Mouse (Mus musculus): ENCODE results near the gene Olfr195.

The Olfr195 gene

DNA sequence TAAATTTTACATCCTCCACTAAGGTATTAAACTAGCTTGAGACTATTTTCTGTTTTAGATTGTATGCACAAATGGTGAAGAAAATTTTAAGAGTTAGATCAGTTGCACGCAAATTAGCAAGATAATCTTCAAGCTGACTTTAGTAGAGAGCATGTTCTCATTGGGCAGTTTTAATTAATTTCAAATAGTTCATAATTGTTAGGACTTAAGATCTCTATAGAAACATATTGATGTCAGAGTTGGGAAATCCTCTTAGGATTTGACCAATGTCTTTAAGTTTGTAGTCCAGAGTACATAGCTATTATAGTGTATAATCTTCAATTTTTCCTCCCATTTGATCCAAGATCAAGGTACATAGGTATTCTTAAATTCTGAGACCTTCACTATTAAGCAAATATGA lies at the start of gene Olfr195:
TSS of gene Olfr195 (plus strand) at position 301 of the 400 bp plus-strand sequence.
- DNase-seq (ENCODE audit: low read depth) = no peak

DNA sequence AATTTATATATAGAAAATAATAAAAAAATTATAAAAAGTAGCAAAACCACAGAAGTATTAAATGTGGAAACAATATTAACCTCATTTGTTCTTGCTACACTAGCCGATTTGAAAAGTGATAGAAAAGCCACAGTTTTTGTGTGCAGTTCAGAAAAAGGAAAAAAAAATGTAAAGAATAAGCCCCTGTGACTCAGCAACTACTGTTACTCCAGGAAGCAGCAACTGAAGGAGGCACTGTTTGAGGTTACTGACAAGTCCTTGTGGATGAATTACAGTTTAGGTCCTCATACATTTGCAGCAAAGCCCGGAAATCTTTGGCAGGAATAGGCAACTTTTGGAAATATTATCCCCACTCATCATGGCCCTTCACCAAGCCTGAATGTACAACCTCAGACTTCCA lies 41.5 kb upstream of the Olfr195 start:
- peak; percentile 92 for DNase-seq (ENCODE audit: low read depth)

DNA sequence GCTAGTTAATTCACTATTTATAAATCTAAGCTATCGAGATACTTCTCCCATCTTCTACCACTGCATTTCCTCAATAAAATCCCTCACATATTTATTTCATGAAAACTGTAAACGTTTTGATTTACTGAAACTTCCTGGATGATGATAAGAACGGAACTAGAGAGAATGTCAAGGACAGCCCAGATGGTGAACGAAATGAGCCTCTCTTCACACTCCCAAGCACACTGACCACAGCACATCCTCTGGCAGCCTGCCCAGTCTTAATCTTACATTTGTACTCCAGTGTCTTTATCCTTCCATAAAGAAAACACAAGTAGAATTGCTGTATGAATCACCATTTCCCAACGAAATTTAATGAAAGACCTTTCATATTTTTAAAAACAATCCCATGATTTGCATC lies 38.3 kb upstream of the Olfr195 start:
- peak; percentile 84 for DNase-seq (ENCODE audit: low read depth)

DNA sequence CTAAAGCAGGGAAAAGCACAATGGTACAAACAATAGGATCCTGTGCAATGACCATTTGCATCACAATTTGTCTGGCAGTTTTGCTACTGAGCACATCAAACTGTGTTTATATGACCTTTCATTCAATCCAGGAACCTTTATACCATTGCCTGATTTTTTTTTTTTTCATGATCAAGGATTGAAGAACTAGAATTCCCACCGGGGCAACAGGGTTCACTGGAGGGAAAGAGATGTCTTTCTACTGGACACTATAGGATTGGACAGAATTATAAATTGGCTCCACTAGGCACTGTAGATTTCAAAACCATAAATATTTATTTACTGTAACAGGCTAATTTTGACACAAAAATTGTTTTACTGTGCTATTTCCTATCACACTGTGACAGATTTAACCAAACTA lies 35.1 kb upstream of the Olfr195 start, which contains the start of gene Olfr193:
TSS of gene Olfr193 (minus strand) at position 101 of the 400 bp plus-strand sequence.
- no peak for DNase-seq (ENCODE audit: low read depth)

DNA sequence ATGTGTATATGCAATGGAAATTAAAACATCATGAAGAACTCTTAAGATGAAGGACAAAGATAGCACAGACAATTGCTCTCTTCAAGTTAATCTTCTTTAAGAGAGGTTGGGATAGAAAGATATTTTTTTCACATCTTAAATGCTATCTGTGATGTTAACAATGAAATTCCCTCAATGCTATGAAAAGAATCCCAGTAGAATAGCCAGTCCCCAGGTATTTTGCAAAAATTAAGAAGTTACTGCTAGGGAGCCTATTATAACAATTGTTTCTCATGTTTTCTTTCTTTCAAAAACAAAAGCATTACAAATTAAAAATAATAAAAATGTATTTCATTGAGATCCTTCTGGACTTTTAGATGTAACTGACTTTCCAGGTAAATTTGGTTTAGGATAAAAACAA lies 25.9 kb upstream of the Olfr195 start, which contains the start of gene Olfr194:
TSS of gene Olfr194 (minus strand) at position 101 of the 400 bp plus-strand sequence.
- no peak for DNase-seq (ENCODE audit: low read depth)

DNA sequence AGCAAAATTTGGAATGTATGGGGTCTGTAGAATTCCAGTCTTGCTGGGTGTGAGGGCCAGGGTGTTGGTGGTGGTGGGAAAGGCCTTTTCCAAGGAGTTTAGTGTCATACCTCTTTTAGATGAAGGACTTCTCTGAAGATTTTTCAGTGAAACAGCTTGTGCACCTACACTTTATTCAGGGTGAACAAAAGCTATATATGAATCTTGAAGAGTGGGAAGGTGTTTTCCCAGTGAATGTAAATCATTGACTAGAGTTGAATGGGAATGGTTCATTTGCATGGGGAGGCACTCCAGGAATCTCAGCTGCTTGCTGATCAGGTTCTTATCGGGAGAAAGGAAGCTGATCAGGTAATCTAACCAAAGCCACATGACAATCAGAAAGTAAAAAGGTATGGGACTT lies 16.1 kb upstream of the Olfr195 start:
- DNase-seq (ENCODE audit: low read depth) = no peak

DNA sequence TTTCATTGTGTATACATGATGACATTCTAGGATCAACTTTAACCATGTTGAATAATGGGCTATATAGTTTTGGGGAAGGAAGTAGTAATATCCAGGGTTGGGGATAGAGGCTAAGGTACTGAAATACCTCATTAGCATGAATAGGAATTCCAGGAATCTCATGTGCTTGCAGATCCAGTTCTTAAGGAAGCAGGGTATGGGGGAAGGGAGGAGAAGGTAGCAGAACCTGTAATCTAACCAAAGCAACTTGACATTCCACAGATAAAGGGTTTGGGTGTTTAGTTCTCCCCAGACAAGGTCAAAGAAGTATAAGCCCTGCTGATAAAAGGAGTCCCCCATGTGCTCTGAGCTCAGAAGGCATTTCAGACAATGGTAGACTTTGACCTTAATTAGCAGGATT lies 5.7 kb upstream of the Olfr195 start:
- no peak for DNase-seq (ENCODE audit: low read depth)

DNA sequence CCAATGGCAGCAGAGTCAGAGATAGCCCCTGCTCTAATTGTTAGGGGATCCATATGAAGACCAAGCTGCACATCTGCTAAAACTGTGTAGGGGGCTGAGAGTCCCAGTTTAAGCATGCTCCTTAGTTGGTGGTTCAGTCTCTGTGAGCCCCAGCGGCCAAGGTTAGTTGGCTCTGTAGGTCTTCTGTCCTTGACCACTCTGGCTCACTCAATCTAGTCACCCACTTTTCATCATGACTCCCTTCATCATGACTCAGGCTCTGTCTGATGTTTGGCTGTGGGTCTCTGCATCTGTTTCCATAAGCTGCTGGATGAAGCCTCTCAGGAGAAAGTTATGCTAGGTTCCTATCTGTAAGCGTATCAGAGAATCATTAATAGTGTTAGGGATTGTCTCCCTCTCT lies 5.2 kb downstream of the Olfr195 start:
- no peak for DNase-seq (ENCODE audit: low read depth)

DNA sequence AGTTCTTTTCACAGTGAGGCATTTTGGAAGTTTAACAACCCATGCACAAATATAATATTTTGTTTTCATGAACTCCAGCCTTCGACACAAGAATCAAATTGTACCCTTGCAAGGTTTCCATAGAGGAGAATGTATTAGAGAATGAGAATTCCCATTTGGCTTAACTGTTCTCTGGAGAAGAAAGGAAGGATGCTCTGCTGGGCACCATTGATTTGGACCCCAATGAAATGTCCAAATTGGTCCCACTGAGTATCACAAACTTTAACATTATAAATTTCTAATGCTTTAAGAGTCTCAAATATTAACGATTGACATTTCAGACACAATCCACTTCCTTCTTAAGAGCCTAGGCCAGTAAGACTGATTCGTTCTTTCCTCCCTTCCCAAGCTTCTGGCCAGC lies 23.5 kb downstream of the Olfr195 start, which contains the start of gene Olfr196:
TSS of gene Olfr196 (minus strand) at position 101 of the 400 bp plus-strand sequence.
- DNase-seq (ENCODE audit: low read depth) = no peak

Measured in 416B (cell line).